Mouse (Mus musculus) kidney, postnatal 14 days (tissue): ENCODE results near the gene Rps10.
A peak's percentile ranks its signal among the peaks of the same experiment; 100 is the strongest.

Experiments
- DNase-seq: peaks from one replicate; pipeline ENCODE4 v3.0.0; 2022; ENCODE audit warnings: mixed read lengths

Rps10 gene

DNA sequence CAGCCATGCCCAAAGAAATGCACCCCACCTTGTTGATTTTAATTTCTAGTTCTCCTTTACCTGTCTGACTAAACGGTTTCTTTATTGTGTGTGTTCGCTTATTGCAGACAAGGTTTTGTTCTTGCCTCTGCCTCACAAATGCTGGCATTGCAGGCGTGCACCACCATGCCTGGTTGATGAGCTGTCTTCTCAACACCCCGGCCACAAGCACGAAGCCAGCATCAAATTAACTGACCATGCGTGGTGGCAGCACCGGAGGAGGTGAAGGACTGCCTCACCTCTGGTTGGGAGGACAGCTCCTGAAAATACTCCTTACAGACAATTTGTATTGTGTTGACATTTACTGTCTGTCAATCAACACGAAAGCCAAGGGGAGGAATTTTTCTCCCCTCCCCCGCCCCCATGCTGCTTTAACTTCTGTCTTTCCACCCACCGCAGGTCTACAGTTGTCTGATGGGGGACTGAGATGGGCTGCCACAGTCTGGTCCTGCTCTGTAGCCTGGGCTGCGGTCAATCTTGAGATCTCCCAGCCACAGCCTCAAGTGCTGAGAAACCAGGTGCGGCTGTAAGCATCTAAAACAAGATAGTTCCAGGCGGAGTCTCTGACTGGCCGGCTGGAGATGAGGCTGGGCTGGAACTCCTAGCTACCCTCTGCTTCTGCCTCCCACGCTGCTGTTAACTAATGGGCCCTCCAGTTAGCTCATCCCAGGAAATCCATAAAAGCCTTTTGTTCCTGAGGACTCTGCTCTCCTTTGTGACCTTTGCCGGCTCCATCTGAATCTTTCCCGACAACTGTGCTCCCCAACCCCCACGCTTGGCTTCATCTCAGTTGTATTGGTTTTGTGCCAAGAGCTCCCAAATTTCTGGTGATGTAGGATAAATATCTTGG, at the start of gene Rps10:
Rps10 (minus strand) TSS at position 538 of the 889 bp plus-strand sequence.
- DNase-seq = no peak

DNA sequence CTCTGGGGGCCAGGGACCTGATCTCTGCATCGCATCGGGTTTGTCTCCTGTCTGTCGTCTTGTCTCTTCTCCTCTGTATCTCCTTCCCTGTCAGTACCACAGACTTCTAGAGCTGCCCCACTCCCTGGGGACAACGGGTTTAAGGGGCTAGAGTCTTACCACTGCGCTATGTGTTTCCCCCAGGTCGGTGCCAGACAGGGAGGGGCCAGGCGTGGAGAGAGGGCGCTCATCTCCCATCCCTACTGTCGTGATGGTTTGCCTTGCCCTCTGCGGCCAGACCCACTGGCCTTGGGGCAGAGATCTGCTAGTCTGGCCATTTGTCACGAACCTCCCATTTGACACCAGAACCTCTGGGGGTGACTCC, 49.1 kb upstream of the Rps10 start:
- no peak for DNase-seq

DNA sequence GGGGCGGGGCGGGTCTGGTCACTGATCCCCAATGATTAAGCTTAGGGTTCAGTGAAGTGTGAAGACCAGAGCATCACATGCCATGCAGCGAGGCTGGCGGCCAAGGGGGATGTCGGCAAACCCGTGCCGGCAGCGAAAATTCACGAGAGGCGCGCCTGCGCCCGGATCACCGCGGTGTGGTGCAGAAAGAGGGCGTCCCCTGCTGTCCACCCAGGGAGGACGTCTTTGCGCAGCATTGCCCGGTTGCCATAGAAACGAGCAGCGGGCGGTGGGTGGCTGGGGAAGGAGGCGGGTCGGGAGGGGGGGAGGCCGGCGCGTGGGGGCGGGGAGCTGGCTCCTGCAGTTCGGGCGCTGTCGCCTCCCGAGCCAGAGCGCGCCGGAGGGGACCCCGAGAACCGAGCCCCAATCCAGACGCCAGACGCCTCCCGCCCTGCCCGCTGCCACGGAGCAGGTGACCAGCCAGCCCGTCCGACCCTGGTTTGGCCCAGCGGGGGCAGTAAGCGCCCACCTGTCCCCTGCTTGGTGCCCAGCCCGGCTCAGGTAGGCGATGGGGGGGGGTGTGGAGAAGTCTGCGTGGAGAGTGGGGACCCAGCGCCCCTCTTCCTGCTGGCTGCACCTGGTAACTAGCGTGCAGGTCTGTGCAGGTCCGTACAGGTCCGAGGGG, 48.5 kb upstream of the Rps10 start:
- peak; percentile 56 for DNase-seq

DNA sequence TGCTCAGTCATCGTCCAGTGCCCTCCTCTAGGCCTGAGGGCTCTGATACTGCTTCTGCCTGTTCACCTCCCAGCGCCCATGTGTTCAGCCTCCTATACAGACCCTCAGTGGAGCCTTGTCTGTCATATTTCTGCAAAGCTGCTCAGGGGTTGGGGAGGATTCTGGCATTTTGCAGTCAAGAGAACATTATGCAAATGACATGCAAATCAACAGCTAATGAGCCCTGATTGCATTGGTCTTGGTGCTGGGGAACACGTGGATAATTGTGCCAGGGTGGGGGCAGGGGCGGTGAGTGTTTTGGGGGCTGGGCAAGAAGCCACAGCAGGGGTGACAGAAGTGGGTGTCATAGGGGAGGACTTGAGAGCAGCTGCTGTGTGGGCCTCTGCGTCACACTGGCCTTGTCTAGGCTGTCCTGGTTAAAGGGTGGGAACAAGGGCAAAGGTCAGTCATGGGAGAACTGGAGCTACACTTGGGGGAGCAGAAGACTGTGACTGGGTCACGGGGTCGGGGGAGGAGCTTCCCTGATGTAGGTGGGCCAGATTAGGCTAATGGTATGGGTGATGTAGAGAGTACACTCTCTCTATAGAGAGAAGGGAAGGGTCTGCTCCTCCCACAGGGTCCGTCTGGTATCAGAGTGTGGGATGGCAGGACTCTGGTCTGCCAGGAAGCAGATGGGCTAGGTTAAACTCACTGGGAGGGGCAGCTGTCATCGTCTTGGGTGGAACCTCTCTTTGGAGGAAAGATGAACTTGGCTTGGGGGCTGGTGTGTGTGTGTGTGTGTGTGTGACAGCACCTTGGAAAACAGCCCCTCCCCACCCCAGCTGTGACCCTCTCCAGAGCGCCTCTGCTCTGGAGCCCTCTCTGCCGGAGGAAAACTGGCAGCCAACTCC, 42.7 kb upstream of the Rps10 start:
- DNase-seq = no peak

DNA sequence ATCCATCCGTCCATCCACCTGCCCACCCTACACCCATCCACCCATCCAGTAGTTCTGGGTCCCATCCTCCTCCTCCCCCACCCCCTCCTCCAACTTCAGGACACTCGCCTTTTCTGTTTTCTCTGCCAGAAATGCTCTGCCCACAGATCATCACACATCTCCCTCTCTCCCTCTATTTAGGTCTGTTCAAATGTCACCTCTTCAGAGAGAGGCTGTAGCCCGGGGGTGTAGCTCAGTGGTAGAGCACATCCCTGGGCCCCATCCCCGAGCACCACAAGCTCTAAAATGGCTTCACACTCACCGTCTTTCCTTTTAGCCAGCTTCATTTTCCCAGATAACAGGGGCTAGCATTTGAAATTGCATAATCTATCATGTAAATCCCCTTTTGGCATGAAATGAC, 41.3 kb upstream of the Rps10 start:
- no peak for DNase-seq

DNA sequence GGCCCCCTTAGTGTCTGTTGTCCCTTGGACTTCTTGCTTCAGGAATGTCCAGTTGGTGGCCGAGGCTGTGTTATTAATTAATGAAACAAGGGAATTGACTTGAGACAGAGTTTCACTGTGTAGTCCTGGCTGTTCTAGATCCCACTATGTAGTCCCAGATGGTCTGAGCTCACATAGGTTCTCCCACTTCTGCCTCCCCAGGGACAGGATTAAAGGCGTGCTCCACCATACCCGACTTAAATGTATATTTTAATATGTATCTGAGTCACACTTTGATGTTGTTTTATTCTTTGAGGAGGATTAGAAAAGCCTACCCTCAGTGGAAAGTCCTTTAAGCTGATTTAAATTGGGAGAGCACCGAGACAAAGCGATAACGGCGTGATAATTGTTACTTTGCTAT, 39.8 kb upstream of the Rps10 start:
- DNase-seq = no peak

DNA sequence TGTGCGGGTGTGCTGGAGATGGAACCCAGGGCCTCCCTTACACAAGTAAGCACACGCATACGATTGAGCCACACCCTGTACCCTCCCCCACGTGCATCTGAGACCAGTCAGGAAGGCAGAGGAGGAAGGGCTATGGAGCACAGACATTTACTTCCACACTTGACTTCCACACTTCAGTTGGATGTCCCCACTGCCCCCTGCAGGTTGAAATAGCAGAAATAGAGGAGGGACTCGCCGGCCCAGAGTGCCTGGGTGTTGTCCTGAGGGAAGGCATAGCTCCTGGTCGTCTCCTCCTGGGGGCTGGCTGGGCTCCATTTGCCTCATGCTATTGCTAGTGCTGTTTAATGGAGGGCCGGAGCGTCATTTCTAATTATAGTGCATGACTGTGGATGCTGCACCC, 39.0 kb upstream of the Rps10 start:
- no peak for DNase-seq

DNA sequence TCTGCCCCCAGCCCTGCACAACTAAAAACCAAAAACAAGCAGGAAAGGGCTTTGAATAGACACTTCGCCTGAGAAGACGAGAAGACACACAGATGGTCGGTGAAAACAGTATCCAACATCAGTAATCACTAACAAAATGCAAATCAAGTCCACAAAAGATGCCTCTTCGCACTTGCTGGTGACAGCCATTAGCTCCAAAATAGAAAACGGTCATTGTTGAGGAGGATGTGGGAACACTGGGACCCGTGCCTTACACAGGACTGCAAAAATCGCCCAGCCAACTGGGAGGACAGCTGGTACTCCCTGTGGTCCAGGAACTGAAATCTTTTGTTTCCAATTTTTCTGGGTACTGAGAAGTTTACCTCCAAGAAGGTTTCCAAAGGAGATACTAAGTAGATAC, 37.5 kb upstream of the Rps10 start:
- DNase-seq = no peak

DNA sequence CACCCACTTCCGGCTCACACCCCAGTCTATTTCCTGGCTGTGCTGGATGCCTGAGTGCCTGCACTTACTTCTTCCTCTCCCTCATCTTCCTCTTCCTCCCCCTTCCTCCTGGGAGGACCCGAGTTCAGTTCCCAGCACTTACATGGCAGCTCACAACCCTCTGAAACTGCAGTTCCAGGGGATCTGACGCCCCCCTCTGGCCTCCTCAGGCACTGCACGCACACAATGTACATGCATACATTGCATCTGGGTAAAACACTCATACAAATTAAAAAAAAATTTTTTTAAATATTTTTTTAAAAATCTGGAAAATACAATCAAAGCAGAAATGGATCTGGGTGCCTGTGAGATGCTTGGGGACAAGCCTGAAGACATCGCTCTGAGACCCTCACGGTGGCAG, 35.3 kb upstream of the Rps10 start:
- DNase-seq = no peak

DNA sequence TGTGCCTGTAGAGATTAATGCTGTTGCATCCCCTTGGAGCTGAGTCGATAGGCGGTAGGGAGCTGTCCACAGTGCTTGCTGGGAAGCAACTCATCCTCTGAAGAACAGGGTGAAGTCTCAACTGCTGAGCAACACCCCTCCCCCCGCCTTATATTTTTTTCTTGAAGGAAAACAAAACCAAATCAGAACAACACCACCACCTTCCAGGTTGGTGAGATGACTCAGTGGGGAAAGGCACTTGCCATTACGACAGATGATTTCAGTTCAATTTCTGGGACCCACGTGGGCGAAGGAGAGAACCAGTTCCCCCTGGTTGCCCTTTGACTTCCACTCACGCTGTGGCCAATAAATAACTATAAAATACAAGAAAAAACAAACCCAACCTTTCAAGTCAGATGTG, 22.3 kb upstream of the Rps10 start:
- DNase-seq = no peak

DNA sequence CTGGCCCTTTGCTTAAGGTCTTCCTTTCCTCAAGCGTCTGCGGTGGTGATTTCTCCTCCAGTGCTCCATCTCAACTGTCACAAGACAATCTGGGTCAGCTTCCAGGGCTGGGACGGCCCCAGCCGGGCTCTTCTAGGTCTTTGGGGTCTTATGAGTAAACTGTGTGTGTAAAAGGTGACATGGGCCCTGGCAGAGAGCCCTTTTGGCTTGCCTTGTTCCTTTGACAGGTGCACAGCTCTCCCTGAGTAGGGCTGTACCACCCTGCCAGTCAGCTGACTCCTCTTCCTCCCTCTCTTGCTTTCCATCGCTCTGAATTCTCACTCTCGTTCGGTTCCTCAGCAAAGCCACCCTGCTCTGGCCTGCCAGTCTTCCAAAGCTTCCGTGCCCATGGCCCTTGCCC, 20.7 kb upstream of the Rps10 start:
- no peak for DNase-seq

DNA sequence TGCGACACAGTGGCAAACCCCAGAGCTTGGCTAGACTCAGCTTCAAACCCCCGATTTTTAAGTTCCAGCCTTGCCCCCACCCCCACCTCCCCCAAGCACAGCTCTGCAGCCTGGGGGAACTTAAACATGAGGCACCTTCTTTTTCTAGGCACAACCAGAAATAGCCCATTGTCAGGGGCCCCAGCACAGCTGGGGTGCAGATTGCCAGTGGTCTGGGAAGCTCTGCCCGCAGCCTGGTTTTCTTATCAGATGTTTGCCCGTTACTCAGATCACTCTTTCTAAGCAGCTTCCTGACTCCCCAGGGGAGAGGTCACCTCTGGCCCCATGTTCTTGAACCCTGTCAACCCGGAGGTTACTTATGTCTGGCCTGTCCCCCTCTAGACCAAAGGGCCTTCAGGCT, 19.9 kb upstream of the Rps10 start:
- no peak for DNase-seq

DNA sequence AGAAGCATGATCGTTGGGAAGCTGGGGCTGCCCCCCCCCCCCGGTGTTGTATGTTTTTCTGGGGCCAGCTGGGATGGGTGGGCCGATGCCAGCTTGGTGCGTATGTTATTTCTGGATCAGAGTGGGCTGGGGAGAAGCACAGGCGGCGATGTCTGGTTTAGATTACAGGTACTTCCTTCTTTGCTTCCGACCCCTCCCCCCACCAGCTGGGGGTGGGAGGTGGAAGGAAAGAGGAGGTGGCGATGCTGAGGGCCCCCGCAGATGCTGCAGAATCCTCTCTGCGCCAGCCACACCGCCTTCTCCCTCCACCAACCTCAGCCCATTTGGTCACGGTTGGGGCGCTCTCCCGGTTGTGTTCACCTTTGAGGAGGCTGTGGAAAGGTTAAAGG, 19.5 kb upstream of the Rps10 start:
- no peak for DNase-seq

DNA sequence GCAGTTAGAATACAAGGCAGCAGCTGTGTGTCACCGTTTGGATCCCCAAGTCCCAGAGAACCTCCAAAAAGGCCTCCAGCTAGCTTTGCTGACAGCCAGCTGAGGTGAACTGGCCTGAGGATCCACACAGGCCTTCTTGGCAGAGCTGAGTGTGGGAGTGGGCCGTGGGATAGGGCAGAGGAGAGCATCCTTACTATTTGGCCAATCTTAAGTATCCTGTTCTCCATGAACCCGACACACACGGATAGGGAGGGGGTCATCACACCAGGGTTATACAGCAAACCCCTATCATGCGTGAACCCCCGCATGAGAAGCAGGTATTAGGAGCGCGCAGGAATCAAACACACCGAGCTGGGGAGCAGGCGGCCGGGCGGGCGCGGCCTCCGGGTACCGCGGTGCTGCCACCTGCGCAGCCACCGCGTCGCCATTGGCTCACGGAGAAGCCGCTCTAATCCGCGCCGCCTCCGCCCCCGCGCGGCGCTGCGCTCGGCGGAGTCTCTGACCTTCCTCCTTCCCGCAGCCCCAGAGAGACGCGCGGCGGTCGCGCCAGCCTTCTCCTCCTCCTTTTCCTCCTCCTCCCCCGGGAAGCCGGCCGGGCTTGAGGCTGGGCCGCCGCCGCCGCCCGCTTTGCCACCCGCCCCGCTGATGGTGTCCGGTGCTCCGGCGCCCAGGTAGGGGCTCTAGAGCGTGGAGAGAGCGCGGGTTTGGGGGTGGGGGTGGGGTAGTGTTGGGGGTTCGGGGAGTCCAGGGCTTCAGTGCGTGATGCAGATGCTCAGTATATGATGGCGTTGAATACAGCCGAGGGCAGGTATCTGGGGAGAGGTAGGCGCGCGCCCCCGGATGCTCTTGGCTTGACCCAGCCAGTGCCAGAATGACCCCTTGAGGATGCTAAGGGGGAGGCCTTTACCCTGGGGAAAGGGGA, 18.9 kb upstream of the Rps10 start, which contains the start of gene Pacsin1:
Pacsin1 (plus strand) TSS at position 421 of the 922 bp plus-strand sequence.
- DNase-seq = peak; percentile 48

DNA sequence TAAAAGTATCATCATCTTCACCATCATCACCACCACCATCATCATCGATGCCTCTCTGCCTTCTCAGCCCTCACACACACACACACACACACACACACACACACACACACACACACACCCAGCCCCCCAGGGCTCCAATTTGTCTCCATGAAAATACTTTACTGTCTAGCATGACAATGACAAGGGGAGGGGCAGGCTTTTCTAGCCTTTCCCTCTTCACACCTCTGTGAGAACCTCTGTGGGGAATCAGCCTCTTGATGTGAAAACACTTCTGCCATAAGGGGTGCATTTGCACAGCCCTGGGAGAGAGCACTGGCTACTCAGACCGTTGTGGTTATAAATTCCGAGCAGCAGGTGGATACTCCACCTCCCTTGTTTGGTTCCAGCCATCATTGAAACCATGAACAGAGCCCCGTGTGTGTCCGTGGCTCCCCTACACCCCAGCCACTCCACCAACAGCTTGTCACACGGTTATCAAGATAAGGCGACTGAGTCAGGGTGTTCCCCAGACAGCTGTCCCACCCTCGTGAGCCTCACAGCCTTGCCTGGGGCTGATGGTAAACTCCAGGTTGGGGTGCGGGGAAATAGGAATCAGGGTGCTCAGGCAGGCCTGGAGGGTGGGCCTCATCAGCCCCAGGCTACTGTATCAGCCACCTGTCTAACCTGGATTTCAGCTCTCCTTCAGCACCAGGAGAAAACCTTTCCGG, 16.9 kb upstream of the Rps10 start:
- no peak for DNase-seq

DNA sequence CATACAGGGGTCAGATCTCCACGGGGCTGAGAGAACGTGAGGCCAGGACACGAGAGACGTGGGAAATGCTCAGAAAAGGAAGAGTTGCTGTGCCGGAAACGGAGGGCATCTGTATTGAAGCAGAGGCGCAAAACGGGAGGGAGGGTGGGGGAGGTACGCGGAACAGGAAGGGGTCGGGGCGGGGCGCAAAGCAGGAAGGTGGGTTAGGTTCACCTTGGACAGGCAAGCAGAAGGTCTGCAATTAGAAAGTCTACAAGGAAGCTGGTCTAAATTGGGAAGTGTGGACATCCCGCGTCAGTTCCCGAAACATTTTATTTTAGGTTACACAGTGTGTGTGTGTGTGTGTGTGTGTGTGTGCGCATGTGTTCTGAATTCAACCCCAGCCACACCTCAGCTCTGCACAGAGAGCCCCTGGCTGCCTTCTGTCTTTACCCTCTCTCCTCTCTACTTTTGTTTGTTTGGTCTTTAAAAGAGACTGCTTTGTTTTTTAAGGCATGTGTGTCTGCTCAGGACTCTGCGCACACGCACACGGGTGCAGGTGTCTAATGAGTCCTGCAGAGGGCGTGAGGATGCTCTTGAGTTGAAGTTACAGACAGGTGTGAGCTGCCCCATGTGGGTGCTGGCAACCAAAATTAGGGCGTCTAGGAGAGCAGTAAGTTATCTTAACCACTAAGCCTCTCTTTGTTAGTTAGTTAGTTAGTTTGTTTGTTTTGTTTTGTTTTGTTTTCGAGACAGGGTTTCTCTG, 15.7 kb upstream of the Rps10 start:
- no peak for DNase-seq

DNA sequence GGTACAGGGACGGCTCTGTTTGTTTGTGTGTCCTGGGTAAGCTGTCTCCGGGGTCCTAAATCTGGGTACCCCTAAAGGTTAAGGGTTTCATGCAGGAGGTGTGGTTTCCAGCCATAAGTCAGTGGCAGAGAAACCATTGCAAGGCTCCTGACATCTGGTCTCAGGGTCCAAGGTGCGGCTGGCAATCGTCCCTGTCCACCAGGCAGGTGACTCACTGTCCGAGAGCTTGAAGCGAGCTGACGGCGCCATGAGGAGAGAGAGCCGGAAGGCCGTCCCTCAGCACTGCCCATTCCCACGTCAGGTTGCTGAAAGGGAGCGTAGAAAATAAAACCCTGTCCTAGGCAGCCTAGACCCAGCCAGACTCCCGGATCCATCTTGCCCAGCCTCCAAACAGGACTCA, 14.1 kb upstream of the Rps10 start:
- DNase-seq = peak; percentile 70

DNA sequence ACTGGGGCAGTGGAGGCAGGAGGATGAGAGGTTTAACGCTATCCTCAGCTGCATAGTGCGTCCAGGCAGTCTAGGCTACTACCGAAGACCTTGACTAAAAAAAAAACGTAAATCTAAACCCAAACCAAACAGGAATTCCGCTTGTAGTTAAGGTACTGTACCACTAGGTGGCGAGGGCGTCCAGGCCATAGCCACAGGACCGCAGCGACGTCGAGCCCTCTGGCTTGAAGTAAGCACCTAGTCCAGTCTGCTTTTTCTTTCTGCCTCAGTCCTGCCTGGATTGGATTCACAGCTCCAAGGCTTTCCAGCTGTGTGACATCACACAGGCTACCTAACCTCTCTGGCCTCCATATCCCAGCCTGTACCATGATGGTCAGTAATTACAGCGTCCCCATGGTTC, 13.7 kb upstream of the Rps10 start:
- peak; percentile 68 for DNase-seq

DNA sequence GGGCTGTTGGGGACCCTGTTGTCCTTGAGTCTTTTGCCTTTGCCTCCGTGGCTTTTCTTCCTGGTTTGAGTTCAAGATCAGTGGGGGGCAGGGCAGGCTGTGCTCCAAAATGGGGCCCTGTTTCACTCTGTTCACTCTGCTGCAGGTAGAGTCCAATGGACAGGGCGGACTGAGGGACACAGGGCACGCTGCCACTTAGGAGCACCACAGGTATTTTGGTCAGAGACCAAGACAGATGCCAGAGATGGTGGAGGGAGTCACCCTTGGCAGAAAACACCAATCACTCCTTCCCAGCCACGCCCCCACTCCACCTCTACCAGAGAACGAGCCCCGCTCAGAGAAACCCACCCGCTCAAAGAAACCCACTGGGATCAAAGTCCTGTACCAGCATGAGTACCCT, 9.3 kb upstream of the Rps10 start:
- no peak for DNase-seq

DNA sequence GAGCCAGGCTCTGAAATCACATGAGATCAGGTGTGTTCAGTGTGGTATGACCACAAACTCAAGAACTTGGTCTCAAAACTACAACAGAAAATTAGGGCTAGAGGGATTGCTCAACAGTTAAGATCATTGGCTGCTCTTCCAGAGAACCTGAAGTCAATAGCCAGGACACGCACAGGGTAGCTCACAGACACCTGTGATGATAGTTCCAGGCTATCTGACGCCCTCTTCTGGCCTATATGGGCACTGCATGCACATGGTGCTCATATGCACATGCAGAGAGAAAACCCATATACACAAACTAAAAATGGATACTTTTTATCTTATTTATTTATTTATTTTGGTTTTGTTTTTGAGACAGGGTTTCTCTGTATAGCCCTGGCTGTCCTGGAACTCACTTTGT, 8.1 kb upstream of the Rps10 start:
- no peak for DNase-seq

DNA sequence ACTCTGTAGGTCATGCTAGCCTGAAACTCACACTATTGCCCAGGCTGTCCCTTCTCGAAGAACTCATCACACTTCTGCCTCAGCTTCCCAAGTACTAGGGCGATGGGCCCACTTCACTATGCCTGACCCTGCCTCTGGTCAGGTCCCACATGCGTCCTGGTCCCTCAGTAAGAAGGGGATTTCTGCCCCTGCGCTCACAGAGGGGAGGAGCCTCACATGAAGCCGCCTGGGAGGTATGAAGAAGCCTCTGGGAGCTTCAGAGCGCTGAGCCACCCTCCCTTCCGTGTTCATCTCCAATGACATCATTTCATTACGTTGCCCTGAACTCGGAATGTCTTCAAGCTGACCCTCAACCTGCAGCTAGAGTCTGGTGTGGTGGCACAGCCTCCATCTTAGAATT, 7.3 kb upstream of the Rps10 start:
- DNase-seq = no peak
